Mouse (Mus musculus) hematopoietic stem cell, adult 5-6 weeks (primary cell): ENCODE data around the gene Atr. TPM values are rescaled to one million over a fixed set of nuclear protein-coding genes. Genes with fewer than 3 reads are reported as not detected.

Source experiments
- total RNA-seq: library from RNA; stranded (forward); fragments of 172-1452, 232-1000 nt; gene quantifications from 2 replicates; pipeline ENCODE4 v1.2.3, GENCODE M21; 2017

Gene Atr
- total RNA-seq, 1 experiment from 2014 or later, result 53.9 TPM

Other genes with a start within 250 kb of the Atr start
- not detected in 2 replicates for gene Pcolce2, start 220.0 kb upstream of the Atr start, total RNA-seq
- gene Trpc1, start 107.2 kb upstream of the Atr start, total RNA-seq, result 0.56 and 3.2 TPM in 2 replicates
- 0.56 TPM in 1 of 2 replicates, not detected in the other for gene Pls1, start 12.3 kb upstream of the Atr start, total RNA-seq
- gene Xrn1, start 97.2 kb downstream of the Atr start, total RNA-seq, result 35.5 and 36.7 TPM in 2 replicates